Mouse (Mus musculus) left cerebral cortex, postnatal 14 days (tissue): Measurements from ENCODE around the gene Gm21969. TPM values are rescaled to one million over a fixed set of nuclear protein-coding genes. Genes with fewer than 3 reads are reported as not detected.

Experiments
- DNase-seq, 2 experiments: peaks; one replicate each; pipeline ENCODE4 v3.0.0; 2021 to 2022; ENCODE audit warnings: low spot score in 2 of 2, mixed read lengths in 1 of 2
- intact Hi-C: fragments of 180-260 bp; cut with DNase I; formaldehyde crosslinking; loops from one replicate; pipeline ENCODE4 v1.15.1; 2025
- long read RNA-seq, 2 experiments: library from polyadenylated mRNA; stranded (forward); transcript quantifications; one replicate each; pipeline ENCODE4 v2.0.0; 2021
- total RNA-seq, 2 experiments: library from RNA; stranded (reverse); gene quantifications; 2 replicates each; pipeline ENCODE4 v1.2.3; 2021

Gene Gm21969
- not detected for total RNA-seq
- long read RNA-seq, experiment 1, partial matches to known transcripts, result 0 of 3 reads
- long read RNA-seq, experiment 1, other reads (novel, unspliced or antisense), result 3 of 3 reads
- long read RNA-seq, experiment 2, partial matches to known transcripts, result 0 of 3 reads
- long read RNA-seq, experiment 2, other reads (novel, unspliced or antisense), result 3 of 3 reads

- DNase-seq, result peak; percentile 61 to 63
- intact Hi-C loops, result no loop called here
These were observed at the start of gene Gm21969 for GRCm38 (mm10) chr4:139602357-139603244. Gene Gm21969, plus strand, starts transcription at chr4:139603186.

- no peak for DNase-seq
- intact Hi-C loops, result no loop called here
These were observed 47.8 kb upstream of the Gm21969 start for GRCm38 (mm10) chr4:139555235-139555634.

- intact Hi-C loops, result no loop called here
- peak in 1 of 2 experiments; percentile 8 for DNase-seq
These were observed 47.0 kb upstream of the Gm21969 start for GRCm38 (mm10) chr4:139555951-139556350.

- intact Hi-C loops, result no loop called here
- peak in 1 of 2 experiments; percentile 76 for DNase-seq
These were observed 34.6 kb upstream of the Gm21969 start for GRCm38 (mm10) chr4:139568361-139568760.

- DNase-seq, result peak; percentile 30 to 71
- intact Hi-C loops, result loop anchor here (5.0 kb wide), 1 partner anchor 42 kb away; no protein-coding TSS in a partner anchor
These were observed 32.2 kb upstream of the Gm21969 start for GRCm38 (mm10) chr4:139570756-139571155.

GRCm38 (mm10) chr4:139572928-139573512 lies 30.0 kb upstream of the Gm21969 start:
- DNase-seq, result no peak
- intact Hi-C loops, result loop anchor here (5.0 kb wide), 1 partner anchor 39 kb away; no protein-coding TSS in a partner anchor

- peak; percentile 97 to 98 for DNase-seq
- intact Hi-C loops, result loop anchor here (5.0 kb wide), 1 partner anchor 38 kb away; no protein-coding TSS in a partner anchor
These were observed 28.7 kb upstream of the Gm21969 start for GRCm38 (mm10) chr4:139574156-139574798.

GRCm38 (mm10) chr4:139574799-139575672 lies 27.9 kb upstream of the Gm21969 start:
- intact Hi-C loops, result loop anchor here (5.0 kb wide), 1 partner anchor 37 kb away; no protein-coding TSS in a partner anchor
- peak; percentile 51 to 63 for DNase-seq

- no peak for DNase-seq
- intact Hi-C loops, result no loop called here
These were observed 27.3 kb upstream of the Gm21969 start for GRCm38 (mm10) chr4:139575673-139576003.

GRCm38 (mm10) chr4:139576251-139576880 lies 26.6 kb upstream of the Gm21969 start:
- intact Hi-C loops, result no loop called here
- DNase-seq, result no peak

- DNase-seq, result no peak
- intact Hi-C loops, result no loop called here
These were observed 26.0 kb upstream of the Gm21969 start for GRCm38 (mm10) chr4:139577006-139577405.

- intact Hi-C loops, result no loop called here
- no peak for DNase-seq
These were observed 24.6 kb upstream of the Gm21969 start for GRCm38 (mm10) chr4:139578389-139578788.

GRCm38 (mm10) chr4:139579003-139579402 lies 24.0 kb upstream of the Gm21969 start:
- intact Hi-C loops, result no loop called here

GRCm38 (mm10) chr4:139579466-139579865 lies 23.5 kb upstream of the Gm21969 start:
- intact Hi-C loops, result no loop called here

More at GRCm38 (mm10) chr4:139579003-139579402, 24.0 kb upstream of the Gm21969 start:
- DNase-seq, result no peak

GRCm38 (mm10) chr4:139580663-139581336 lies 22.2 kb upstream of the Gm21969 start:
- intact Hi-C loops, result no loop called here
- no peak for DNase-seq

More at GRCm38 (mm10) chr4:139579466-139579865, 23.5 kb upstream of the Gm21969 start:
- no peak for DNase-seq

- intact Hi-C loops, result no loop called here
- no peak for DNase-seq
These were observed 21.4 kb upstream of the Gm21969 start for GRCm38 (mm10) chr4:139581427-139582051.

GRCm38 (mm10) chr4:139582346-139582745 lies 20.6 kb upstream of the Gm21969 start:
- intact Hi-C loops, result no loop called here
- DNase-seq, result no peak
